Mouse (Mus musculus) lung, adult 2 months (tissue): ENCODE data around the gene Gpr88. TPM values are rescaled to one million over a fixed set of nuclear protein-coding genes. Genes with fewer than 3 reads are reported as not detected.

Source experiments
- DNase-seq: peaks from one replicate; pipeline ENCODE4 v3.0.0; 2022
- H3K4me1 ChIP-seq: fragments of 200-500 bp; 2 replicates; pipeline ENCODE4 v1.6.1; 2011; ENCODE audit warnings: low read length; ENCODE audit not compliant: control insufficient read depth, insufficient read depth
- H3K4me3 ChIP-seq: fragments of 200-500 bp; replicated peaks from 2 replicates; pipeline ENCODE3; 2011; ENCODE audit warnings: low read depth, mild to moderate bottlenecking, control low read depth, low read length; ENCODE audit errors: extremely low read depth
- CTCF ChIP-seq: fragments of 200-500 bp; IDR thresholded peaks from 2 replicates; pipeline ENCODE4 v1.5.1; 2011; ENCODE audit warnings: mild to moderate bottlenecking, low read length, control low read depth; ENCODE audit not compliant: insufficient read depth
- POLR2A ChIP-seq: fragments of 200-500 bp; IDR thresholded peaks from 2 replicates; pipeline ENCODE4 v1.6.1; 2011; ENCODE audit warnings: low read depth, mild to moderate bottlenecking, control low read depth, low read length, borderline replicate concordance; ENCODE audit errors: extremely low read depth
- WGBS: fragments of 180-500 bp; shearing (Covaris S2); methylation state at CpG from one replicate; pipeline ENCODE4 v1.1.7; 2018; 5-methylcytosine and 5-hydroxymethylcytosine counted together
- polyA plus RNA-seq: library from polyadenylated mRNA; depleted of rRNA; stranded (reverse); fragments of >200 nt; gene quantifications from 2 replicates; pipeline ENCODE4 v1.2.3, GENCODE M21; 2012

The Gpr88 gene
- polyA plus RNA-seq, 1 experiment: 1.9 TPM

DNA sequence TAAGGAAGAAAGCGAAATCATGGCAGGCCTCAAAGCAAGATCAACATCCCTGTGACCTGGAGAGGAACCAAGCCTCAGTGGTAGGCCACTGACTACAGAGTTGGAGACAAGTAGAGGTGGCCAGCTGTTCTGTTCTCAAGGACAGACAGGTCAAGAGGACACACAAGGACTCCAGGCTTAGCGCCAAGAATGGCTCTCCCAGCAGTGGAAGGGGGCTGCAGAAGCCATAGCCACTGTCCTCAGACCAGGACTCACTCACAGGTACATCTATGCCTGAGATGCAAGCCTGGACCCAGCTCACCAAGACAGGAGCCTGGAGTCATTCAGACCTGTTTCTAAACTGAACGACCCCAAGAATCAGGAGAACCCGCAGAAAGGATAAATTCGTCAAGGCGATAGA lies 28.4 kb upstream of the Gpr88 start:
- TF ChIP-seq CTCF: no peak
- TF ChIP-seq POLR2A: no peak
- H3K4me1 ChIP-seq: no peaks in the 10 kb centered on the region
- 92% methylated on average over 6 of the region's 6 CpGs for WGBS
- no peak for DNase-seq
- no peak overlapping the region for H3K4me3 ChIP-seq

GRCm38 (mm10) chr3:116277146-116277545 lies 23.8 kb upstream of the Gpr88 start:
- H3K4me3 ChIP-seq: no peak overlapping the region
- WGBS: 87% methylated on average over 8 of the region's 8 CpGs
- TF ChIP-seq POLR2A: no peak
- TF ChIP-seq CTCF: no peak
- DNase-seq: no peak
- no peaks in the 10 kb centered on the region for H3K4me1 ChIP-seq

GRCm38 (mm10) chr3:116271679-116272078 lies 18.4 kb upstream of the Gpr88 start:
- no peak overlapping the region for H3K4me3 ChIP-seq
- no peaks in the 10 kb centered on the region for H3K4me1 ChIP-seq
- DNase-seq: no peak
- TF ChIP-seq POLR2A: no peak
- TF ChIP-seq CTCF: no peak
- WGBS: 81% methylated on average over 6 of the region's 6 CpGs

DNA sequence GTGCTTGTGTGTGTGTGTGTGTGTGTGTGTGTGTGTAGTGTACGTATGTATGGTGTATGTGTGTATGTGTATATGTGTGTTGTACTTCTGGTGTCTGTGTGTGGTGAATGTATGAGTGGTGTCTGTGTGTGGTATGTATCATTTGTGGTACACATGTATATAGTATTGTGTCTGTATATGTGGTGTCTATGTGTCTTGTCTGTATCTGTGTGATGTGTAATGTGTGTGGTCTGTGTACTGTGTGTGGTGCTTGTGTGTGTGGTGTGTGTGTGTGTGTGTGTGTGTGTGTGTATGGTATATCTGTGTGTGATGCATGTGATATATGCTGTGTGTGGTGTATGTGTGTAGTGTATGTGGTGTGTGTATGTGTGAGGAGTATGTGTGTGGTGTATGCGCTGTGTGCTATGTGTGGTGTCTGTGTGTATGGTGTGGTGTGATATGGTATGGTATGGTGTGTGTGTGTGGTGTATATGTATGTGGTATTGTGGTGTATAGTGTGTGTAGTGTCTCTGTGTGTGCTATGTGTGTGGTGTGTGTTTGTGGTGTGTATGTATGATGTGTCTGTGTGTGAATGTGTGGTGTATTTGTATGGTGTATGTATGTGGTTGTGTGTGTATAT lies 13.8 kb upstream of the Gpr88 start:
- Histone ChIP-seq H3K4me1 (peaks cover 2% of the 10 kb centered on the region; the same call in 1 of the 2 replicates), H3K4me3 (no peak overlapping the region)
- no peak for TF ChIP-seq CTCF
- no peak for TF ChIP-seq POLR2A
- 88% methylated on average over 2 of the region's 2 CpGs for WGBS
- no peak for DNase-seq

DNA sequence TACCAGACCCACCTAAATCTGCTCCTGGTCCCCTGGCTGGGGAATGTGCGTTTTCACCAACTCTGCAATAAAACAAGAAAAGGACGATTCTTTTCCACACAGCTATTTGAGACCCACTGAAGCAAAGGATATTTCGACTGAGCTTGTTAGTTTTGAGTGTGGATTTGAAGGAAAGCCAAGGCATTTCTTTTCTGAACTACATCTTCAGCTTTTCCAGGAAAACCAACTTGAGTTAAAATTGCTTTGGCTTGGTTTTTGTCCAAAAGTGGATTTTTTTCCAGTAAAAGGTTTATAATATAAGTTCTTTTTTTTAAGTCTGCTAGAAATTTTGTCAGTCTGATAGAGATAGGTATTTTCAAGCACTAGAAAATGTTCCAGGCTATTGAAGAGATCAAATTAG lies 13.1 kb upstream of the Gpr88 start:
- Histone ChIP-seq H3K4me1 (peaks cover 2% of the 10 kb centered on the region; the same call in 1 of the 2 replicates), H3K4me3 (no peak overlapping the region)
- 66% methylated on average over 3 of the region's 3 CpGs for WGBS
- no peak for DNase-seq
- TF ChIP-seq POLR2A (no peak), CTCF (no peak)

- no peak for DNase-seq
- WGBS: 59% methylated on average over 1 of the region's 1 CpGs
- TF ChIP-seq POLR2A: no peak
- TF ChIP-seq CTCF: no peak
- H3K4me1 ChIP-seq: peaks cover 2% of the 10 kb centered on the region; the same call in 1 of the 2 replicates
- no peak overlapping the region for H3K4me3 ChIP-seq
Observed at GRCm38 (mm10) chr3:116263977-116264376, 10.7 kb upstream of the Gpr88 start.

GRCm38 (mm10) chr3:116263061-116263460 lies 9.8 kb upstream of the Gpr88 start:
- Histone ChIP-seq H3K4me3 (no peak overlapping the region), H3K4me1 (peaks cover 2% of the 10 kb centered on the region; the same call in 1 of the 2 replicates)
- DNase-seq: no peak
- TF ChIP-seq POLR2A (no peak), CTCF (no peak)
- 71% methylated on average over 5 of the region's 5 CpGs for WGBS

DNA sequence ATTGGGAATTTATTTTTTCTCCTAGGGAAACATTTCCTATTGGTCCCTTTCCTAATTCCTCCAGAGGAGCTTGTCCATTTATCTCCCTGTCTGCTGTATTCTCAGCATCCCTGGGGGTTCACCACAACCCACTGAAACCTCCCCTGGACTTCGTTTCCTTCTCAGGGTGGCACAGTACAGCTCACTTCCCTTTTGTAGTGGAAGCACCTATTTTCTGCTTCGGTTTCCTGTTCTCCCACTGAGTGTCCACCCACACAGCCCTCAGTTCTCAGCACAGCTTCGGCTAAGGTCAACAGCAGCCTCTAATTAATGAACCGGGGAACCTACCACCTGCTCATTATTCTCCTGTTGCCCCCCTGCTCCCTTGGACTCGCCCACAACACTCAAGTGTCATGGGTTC lies 2.8 kb upstream of the Gpr88 start:
- 47% methylated on average over 5 of the region's 5 CpGs for WGBS
- TF ChIP-seq POLR2A (no peak), CTCF (no peak)
- Histone ChIP-seq H3K4me1 (peaks cover 6% of the 10 kb centered on the region; the same call in 1 of the 2 replicates), H3K4me3 (no peak overlapping the region)
- DNase-seq: no peak

DNA sequence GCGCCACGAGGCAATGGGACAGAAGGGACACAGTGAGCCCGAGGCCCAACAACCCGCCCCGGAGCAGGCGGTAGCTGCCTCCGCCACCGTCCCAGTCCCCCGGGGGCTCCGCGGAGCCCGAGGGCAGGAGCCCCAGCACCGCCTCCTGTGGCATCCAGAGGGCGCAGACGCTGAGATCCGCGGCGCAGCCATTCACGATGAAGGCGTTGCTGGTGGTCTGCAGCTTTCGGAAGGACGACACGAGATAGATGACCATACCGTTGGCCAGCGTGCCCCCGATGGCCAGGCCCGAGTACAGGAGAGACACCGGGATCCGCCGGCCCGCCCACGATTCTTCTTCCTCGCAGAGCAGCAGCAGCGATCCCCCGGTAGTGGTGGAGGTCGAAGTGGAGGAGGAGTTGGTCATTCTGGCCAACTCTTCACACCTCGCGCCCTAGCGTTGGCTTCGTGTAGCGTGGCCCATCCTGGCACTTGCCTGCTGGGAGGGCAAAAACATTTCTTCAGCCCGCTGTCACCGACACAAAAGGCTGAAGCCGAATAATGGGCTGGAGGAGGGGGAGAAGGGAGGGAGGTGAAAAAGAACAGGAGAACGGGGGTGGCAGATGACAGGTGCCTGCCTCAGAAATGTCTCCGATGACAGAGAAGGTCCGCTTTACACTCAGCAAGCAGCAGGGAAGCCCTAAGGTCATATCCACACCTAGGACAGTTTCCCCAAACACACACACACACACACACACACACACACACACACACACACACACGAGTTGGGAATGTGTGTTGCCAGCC lies 855 bp downstream of the Gpr88 start:
- WGBS: 1% methylated on average over 48 of the region's 48 CpGs
- peaks cover 6% of the 10 kb centered on the region; the same call in 1 of the 2 replicates for H3K4me1 ChIP-seq
- H3K4me3 ChIP-seq: peak overlapping the region; percentile 46
- DNase-seq: peak; percentile 27
- TF ChIP-seq POLR2A (no peak), CTCF (no peak)
